Mouse (Mus musculus): ENCODE measurements around the gene Ccl11. TPM values are rescaled to one million over a fixed set of nuclear protein-coding genes. Genes with fewer than 3 reads are reported as not detected.

Gene Ccl11
- polyA plus RNA-seq, 1 experiment from 2014 or later, result 1.1 TPM

- no peak for ATAC-seq (ENCODE audit: low read depth)
- Histone ChIP-seq H3K4me2 (no peak overlapping the region), H3K9me3 (no peaks in the 10 kb centered on the region), H3K4me1 (replicated peaks) (no peaks in the 10 kb centered on the region), H3K27me3 (no peaks in the 10 kb centered on the region), H3K4me3 (no peak overlapping the region), H3K9ac (no peak overlapping the region), H3K27ac (replicated peaks) (no peak overlapping the region), H3K36me3 (no peaks in the 10 kb centered on the region)
- 78% methylated on average over 7 of the region's 7 CpGs for WGBS
Observed at GRCm38 (mm10) chr11:82066953-82067571, 9.4 kb downstream of the Ccl11 start.

GRCm38 (mm10) chr11:82071076-82071475 lies 13.5 kb downstream of the Ccl11 start:
- Histone ChIP-seq H3K4me2 (no peak overlapping the region), H3K36me3 (no peaks in the 10 kb centered on the region), H3K9me3 (no peaks in the 10 kb centered on the region), H3K27me3 (no peaks in the 10 kb centered on the region), H3K4me1 (replicated peaks) (no peaks in the 10 kb centered on the region), H3K9ac (no peak overlapping the region), H3K27ac (replicated peaks) (no peak overlapping the region), H3K4me3 (no peak overlapping the region)
- ATAC-seq (ENCODE audit: low read depth), result no peak
- 76% methylated on average over 3 of the region's 3 CpGs for WGBS

DNA sequence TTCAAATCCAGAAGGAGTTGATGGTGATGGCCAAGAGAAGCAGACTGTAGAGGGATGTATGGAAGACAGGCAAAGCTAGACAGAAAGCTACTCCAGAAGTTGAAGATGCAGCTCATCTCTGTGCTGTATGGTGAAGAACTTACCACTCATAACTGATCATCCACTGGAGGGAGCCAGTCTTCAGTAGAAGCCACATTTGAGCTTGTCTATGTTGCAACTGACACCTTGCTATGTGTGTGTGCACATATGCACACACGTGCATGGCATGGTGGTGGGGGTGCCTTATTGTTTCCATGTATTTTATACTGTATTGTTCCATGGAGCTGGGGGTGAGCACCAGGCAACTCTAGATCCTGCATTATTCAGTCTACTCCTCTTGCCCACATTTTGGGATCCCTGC lies 14.8 kb downstream of the Ccl11 start:
- Histone ChIP-seq H3K36me3 (no peaks in the 10 kb centered on the region), H3K4me1 (replicated peaks) (no peaks in the 10 kb centered on the region), H3K27me3 (no peaks in the 10 kb centered on the region), H3K27ac (replicated peaks) (no peak overlapping the region), H3K4me3 (no peak overlapping the region), H3K4me2 (no peak overlapping the region), H3K9ac (no peak overlapping the region), H3K9me3 (no peaks in the 10 kb centered on the region)
- WGBS, result 81% methylated on average over 1 of the region's 1 CpGs
- no peak for ATAC-seq (ENCODE audit: low read depth)

GRCm38 (mm10) chr11:82072984-82073383 lies 15.4 kb downstream of the Ccl11 start:
- no peak overlapping the region for H3K4me3 ChIP-seq
- H3K27ac ChIP-seq (replicated peaks), result no peak overlapping the region
- 84% methylated on average over 3 of the region's 3 CpGs for WGBS
- H3K9ac ChIP-seq, result no peak overlapping the region
- no peaks in the 10 kb centered on the region for H3K9me3 ChIP-seq
- H3K4me2 ChIP-seq, result no peak overlapping the region
- H3K36me3 ChIP-seq, result no peaks in the 10 kb centered on the region
- no peaks in the 10 kb centered on the region for H3K4me1 ChIP-seq (replicated peaks)
- no peaks in the 10 kb centered on the region for H3K27me3 ChIP-seq
- no peak for ATAC-seq (ENCODE audit: low read depth)

DNA sequence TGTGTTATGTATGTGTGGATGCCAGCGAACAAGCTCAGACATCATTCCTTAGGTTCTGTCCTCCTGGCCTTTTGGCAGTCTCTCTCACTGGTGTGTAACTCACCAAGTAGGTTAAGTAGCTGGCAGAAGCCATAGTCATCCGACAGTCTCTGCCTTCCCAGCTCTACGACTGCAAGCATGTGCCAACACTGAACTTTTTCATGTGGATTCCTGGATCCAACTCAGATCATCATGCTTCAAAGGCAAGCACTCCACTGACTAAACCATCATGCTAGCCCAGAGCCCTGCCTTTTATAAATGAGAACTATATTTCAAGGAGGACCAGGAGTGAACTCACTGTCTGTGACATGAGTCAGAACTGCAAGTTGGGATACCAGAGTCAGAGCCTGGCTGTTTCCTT lies 16.1 kb downstream of the Ccl11 start:
- Histone ChIP-seq H3K27me3 (no peaks in the 10 kb centered on the region), H3K9ac (no peak overlapping the region), H3K4me1 (replicated peaks) (no peaks in the 10 kb centered on the region), H3K36me3 (no peaks in the 10 kb centered on the region), H3K4me2 (no peak overlapping the region), H3K4me3 (no peak overlapping the region), H3K27ac (replicated peaks) (no peak overlapping the region), H3K9me3 (no peaks in the 10 kb centered on the region)
- ATAC-seq (ENCODE audit: low read depth), result no peak
- WGBS, result 86% methylated on average over 3 of the region's 3 CpGs

DNA sequence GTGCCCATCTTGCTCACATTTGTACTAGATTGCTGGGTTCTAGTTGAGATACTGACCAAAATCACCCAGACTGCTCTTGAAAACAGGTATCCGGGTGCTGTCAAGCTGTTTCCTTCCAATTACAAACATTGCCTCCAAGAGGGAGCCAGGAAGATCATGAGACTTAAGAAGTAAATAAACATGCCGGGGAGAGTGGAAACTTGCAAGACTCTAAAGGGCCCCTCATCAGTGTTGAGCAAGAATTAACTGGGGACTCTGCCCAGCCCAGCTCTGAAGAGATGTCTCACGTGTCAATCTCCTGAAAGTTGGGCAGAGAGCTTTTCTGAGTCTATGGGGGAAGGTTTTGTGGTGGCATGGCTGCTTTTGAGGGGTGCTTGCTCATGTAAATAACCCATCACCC lies 19.4 kb downstream of the Ccl11 start:
- Histone ChIP-seq H3K9me3 (no peaks in the 10 kb centered on the region), H3K4me3 (no peak overlapping the region), H3K4me2 (no peak overlapping the region), H3K36me3 (no peaks in the 10 kb centered on the region), H3K27ac (replicated peaks) (no peak overlapping the region), H3K9ac (no peak overlapping the region), H3K27me3 (no peaks in the 10 kb centered on the region), H3K4me1 (replicated peaks) (no peaks in the 10 kb centered on the region)
- no peak for ATAC-seq (ENCODE audit: low read depth)
- WGBS, result 76% methylated on average over 3 of the region's 3 CpGs

GRCm38 (mm10) chr11:82078136-82078730 lies 20.6 kb downstream of the Ccl11 start:
- Histone ChIP-seq H3K4me2 (no peak overlapping the region), H3K9me3 (no peaks in the 10 kb centered on the region), H3K4me3 (no peak overlapping the region), H3K27me3 (no peaks in the 10 kb centered on the region), H3K36me3 (no peaks in the 10 kb centered on the region), H3K4me1 (replicated peaks) (no peaks in the 10 kb centered on the region), H3K9ac (no peak overlapping the region), H3K27ac (replicated peaks) (no peak overlapping the region)
- no peak for ATAC-seq (ENCODE audit: low read depth)

GRCm38 (mm10) chr11:82080865-82081264 lies 23.2 kb downstream of the Ccl11 start:
- H3K27me3 ChIP-seq, result no peaks in the 10 kb centered on the region
- H3K4me2 ChIP-seq, result no peak overlapping the region
- no peak overlapping the region for H3K4me3 ChIP-seq
- no peaks in the 10 kb centered on the region for H3K4me1 ChIP-seq (replicated peaks)
- no peak overlapping the region for H3K27ac ChIP-seq (replicated peaks)
- no peak overlapping the region for H3K9ac ChIP-seq
- no peaks in the 10 kb centered on the region for H3K9me3 ChIP-seq
- WGBS, result 81% methylated on average over 3 of the region's 3 CpGs
- no peak for ATAC-seq (ENCODE audit: low read depth)
- no peaks in the 10 kb centered on the region for H3K36me3 ChIP-seq

DNA sequence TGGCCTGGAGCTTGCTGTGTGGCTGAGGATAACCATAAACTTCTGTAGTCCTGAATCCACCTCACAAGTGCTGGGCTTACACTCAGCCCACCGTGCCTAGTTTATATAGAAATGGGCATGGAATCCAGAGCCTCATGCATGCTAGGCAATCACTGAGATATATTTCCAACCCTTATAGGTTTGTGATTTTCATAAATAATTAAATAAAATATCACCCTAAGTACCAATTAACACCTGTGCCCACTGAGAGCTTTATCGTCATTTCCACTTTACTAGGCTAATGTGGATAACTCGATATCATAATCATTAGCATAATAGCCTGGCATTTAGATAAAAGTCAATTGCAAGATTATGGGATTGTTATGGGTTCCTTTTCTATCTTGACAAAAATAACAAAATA lies 26.7 kb downstream of the Ccl11 start:
- no peaks in the 10 kb centered on the region for H3K27me3 ChIP-seq
- no peak overlapping the region for H3K9ac ChIP-seq
- H3K4me3 ChIP-seq, result no peak overlapping the region
- ATAC-seq (ENCODE audit: low read depth), result peak; percentile 65; the same call in 1 of the 2 replicates
- no peaks in the 10 kb centered on the region for H3K4me1 ChIP-seq (replicated peaks)
- 64% methylated on average over 3 of the region's 3 CpGs for WGBS
- no peaks in the 10 kb centered on the region for H3K9me3 ChIP-seq
- H3K36me3 ChIP-seq, result no peaks in the 10 kb centered on the region
- no peak overlapping the region for H3K4me2 ChIP-seq
- H3K27ac ChIP-seq (replicated peaks), result no peak overlapping the region

DNA sequence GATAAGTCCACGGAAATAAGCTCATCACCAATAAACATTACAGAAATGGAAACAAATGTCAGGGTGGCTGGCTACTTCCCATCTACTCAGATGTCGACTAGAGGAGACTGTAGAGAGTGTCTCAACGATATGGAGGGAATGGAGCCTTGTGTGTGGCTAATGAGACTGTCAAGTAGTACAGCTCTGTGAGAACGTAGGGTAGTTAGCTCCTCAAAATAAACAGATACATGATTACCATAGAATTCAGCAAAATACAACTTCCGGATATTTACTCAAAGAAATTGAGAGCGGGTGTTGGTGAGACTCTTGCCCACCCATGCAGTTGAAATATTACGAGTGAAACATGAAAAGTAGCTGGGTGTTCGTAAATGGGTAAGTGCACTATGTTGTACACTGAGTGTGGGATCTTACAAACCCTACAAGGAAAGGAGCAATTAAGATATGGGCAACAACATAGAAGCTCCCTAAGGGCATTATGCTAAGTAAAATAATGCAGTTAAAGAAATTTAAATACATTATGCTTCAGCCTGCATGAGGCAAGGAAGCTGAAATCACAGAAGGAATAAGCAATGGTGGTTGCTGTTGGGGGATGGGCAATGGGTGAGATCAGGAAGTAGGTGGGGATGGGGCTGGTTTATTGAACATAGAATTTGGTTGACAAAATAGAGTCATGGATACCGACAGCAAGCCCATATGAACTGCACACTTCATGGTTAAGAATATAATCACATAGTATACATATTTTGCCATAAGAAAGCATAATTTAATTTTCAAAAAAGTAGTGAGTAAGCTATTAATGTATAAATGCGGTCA lies 42.1 kb downstream of the Ccl11 start:
- WGBS, result 89% methylated on average over 10 of the region's 10 CpGs
- ATAC-seq (ENCODE audit: low read depth), result no peak
- H3K36me3 ChIP-seq, result no peaks in the 10 kb centered on the region
- no peaks in the 10 kb centered on the region for H3K9me3 ChIP-seq
- H3K27ac ChIP-seq (replicated peaks), result no peak overlapping the region
- no peaks in the 10 kb centered on the region for H3K27me3 ChIP-seq
- H3K4me1 ChIP-seq (replicated peaks), result no peaks in the 10 kb centered on the region
- H3K4me2 ChIP-seq, result no peak overlapping the region
- H3K4me3 ChIP-seq, result no peak overlapping the region
- H3K9ac ChIP-seq, result no peak overlapping the region

DNA sequence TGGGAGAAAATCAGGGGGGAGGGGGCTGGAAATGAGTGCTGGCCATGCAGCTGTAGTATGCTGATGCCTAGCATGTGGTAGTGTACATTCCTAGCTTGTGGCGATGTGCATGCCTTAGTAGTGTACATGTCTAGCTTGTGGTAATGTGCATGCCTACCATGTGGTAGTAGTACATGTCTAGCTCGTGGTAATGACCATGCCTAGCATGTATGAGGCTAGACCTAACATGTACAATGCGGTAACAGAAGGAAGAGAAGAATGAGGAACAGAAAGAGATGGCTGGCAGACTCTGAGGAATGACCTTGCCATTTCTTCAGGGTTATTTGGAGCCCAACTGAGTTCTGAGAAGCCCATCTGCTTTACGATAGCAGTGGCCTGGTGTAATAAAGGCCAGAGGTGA lies 43.5 kb downstream of the Ccl11 start:
- Histone ChIP-seq H3K4me3 (no peak overlapping the region), H3K27me3 (no peaks in the 10 kb centered on the region), H3K9me3 (no peaks in the 10 kb centered on the region), H3K27ac (replicated peaks) (no peak overlapping the region), H3K36me3 (no peaks in the 10 kb centered on the region), H3K4me2 (no peak overlapping the region), H3K4me1 (replicated peaks) (no peaks in the 10 kb centered on the region), H3K9ac (no peak overlapping the region)
- ATAC-seq (ENCODE audit: low read depth), result no peak
- WGBS, result 75% methylated on average over 4 of the region's 4 CpGs

- Histone ChIP-seq H3K36me3 (no peaks in the 10 kb centered on the region), H3K4me2 (no peak within 1 kb of the TSS), H3K27me3 (no peaks in the 10 kb centered on the region), H3K4me1 (replicated peaks) (no peaks in the 10 kb centered on the region), H3K9me3 (no peaks in the 10 kb centered on the region), H3K27ac (replicated peaks) (no peak within 1 kb of the TSS), H3K9ac (no peak within 1 kb of the TSS), H3K4me3 (no peak within 1 kb of the TSS)
- ATAC-seq (ENCODE audit: low read depth), result no peak
- 71% methylated on average over 2 of the region's 2 CpGs for WGBS
Observed at GRCm38 (mm10) chr11:82101529-82101928, 43.9 kb downstream of the Ccl11 start, which contains the start of gene Ccl12. Gene Ccl12, plus strand, starts transcription at chr11:82101845.
